Mouse (Mus musculus) heart, embryonic 11.5 days (tissue): ENCODE data around the gene Ltv1. TPM values are rescaled to one million over a fixed set of nuclear protein-coding genes. Genes with fewer than 3 reads are reported as not detected.

Experiments
- ATAC-seq: fragments of 200-750 bp; cut with Nextera tagmentation; replicated peaks from 2 replicates; pipeline ENCODE4 v1.8.0; 2017; ENCODE audit warnings: moderate library complexity; ENCODE audit not compliant: insufficient number of reproducible peaks, low FRiP score, low TSS enrichment
- H3K27ac ChIP-seq: fragments of 300-500 bp; sonication (generic); 2 replicates; pipeline ENCODE4 v1.5.1; 2014; ENCODE audit warnings: mild to moderate bottlenecking, low read depth, low read length
- H3K27me3 ChIP-seq: fragments of 300-500 bp; sonication (generic); 2 replicates; pipeline ENCODE4 v1.6.1; 2014; ENCODE audit warnings: mild to moderate bottlenecking, low read length, mixed read lengths; ENCODE audit not compliant: control insufficient read depth, insufficient read depth
- H3K36me3 ChIP-seq: fragments of 300-500 bp; sonication (generic); 2 replicates; pipeline ENCODE4 v1.6.1; 2014; ENCODE audit warnings: mild to moderate bottlenecking, low read length, moderate library complexity, mixed read lengths; ENCODE audit not compliant: control insufficient read depth, insufficient read depth
- H3K4me1 ChIP-seq: fragments of 300-500 bp; sonication (generic); 2 replicates; pipeline ENCODE4 v1.6.1; 2014; ENCODE audit warnings: low read length; ENCODE audit not compliant: control insufficient read depth, insufficient read depth
- H3K4me2 ChIP-seq: fragments of 300-500 bp; sonication (generic); 2 replicates; pipeline ENCODE4 v1.6.1; 2014; ENCODE audit warnings: mild to moderate bottlenecking, moderate library complexity
- H3K4me3 ChIP-seq: fragments of 300-500 bp; sonication (generic); 2 replicates; pipeline ENCODE4 v1.5.1; 2014; ENCODE audit warnings: low read depth, low read length
- H3K9ac ChIP-seq: fragments of 300-500 bp; sonication (generic); 2 replicates; pipeline ENCODE4 v1.6.1; 2014; ENCODE audit warnings: mild to moderate bottlenecking, low read depth, low read length, moderate library complexity
- H3K9me3 ChIP-seq: fragments of 300-500 bp; sonication (generic); replicated peaks from 2 replicates; pipeline ENCODE4 v1.6.1; 2016; ENCODE audit warnings: low read length; ENCODE audit not compliant: control insufficient read depth
- WGBS: fragments of 180-500 bp; shearing (Covaris S2); extraction: QIAGEN DNeasy Blood & Tissue Kit; methylation state at CpG from one replicate; pipeline ENCODE4 v1.1.7; 2014; ENCODE audit not compliant: insufficient replicate concordance; 5-methylcytosine and 5-hydroxymethylcytosine counted together
- polyA plus RNA-seq: library from polyadenylated mRNA; unstranded; fragments of >200 nt; fragmentation: Nextera tagmentation; extraction: Ambion mirVana; gene quantifications from 2 replicates; pipeline ENCODE4 v1.2.1, GENCODE M21; 2014

The Ltv1 gene
- 60.0 and 65.2 TPM in 2 replicates for polyA plus RNA-seq

GRCm38 (mm10) chr10:13192731-13193351 lies at the start of gene Ltv1:
TSS of gene Ltv1 (minus strand) at chr10:13193168.
- Histone ChIP-seq H3K4me2 (peak within 1 kb of the TSS; percentile 65), H3K27me3 (no peaks in the 10 kb centered on the region), H3K4me3 (peak within 1 kb of the TSS; percentile 83), H3K4me1 (peaks cover 5% of the 10 kb centered on the region), H3K9me3 (no peaks in the 10 kb centered on the region), H3K27ac (peak within 1 kb of the TSS; percentile 83), H3K9ac (peak within 1 kb of the TSS; percentile 90), H3K36me3 (peaks cover 16% of the 10 kb centered on the region)
- peak; percentile 99 for ATAC-seq
- under 1% methylated on average over 43 of the region's 43 CpGs for WGBS

DNA sequence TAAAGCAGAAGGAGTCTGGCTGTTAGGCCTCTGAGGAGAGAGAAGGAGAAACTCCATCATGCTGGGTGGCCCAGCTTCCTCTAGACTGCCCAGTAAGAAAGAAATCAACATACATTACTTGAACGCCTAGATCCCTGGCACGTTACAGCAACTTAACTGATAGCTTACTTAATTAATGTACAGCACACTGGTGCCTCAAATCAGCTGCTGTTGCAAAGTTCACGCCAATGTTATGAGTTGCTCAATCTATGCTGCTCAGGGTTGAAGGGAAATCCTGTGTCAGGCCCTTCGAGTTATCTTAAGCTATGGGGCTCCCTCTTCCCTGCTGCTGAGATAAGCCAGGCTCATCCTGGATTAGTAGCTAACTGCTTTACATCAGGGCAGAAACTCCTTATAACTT lies 47.5 kb upstream of the Ltv1 start:
- no peak for ATAC-seq
- peaks cover 13% of the 10 kb centered on the region for H3K36me3 ChIP-seq
- no peak overlapping the region for H3K4me2 ChIP-seq
- H3K9me3 ChIP-seq, result no peaks in the 10 kb centered on the region
- H3K4me1 ChIP-seq, result peaks cover 22% of the 10 kb centered on the region
- H3K27me3 ChIP-seq, result no peaks in the 10 kb centered on the region
- 16% methylated on average over 4 of the region's 4 CpGs for WGBS
- peak overlapping the region; percentile 55 for H3K27ac ChIP-seq
- no peak overlapping the region for H3K9ac ChIP-seq
- H3K4me3 ChIP-seq, result no peak overlapping the region

- Histone ChIP-seq H3K9me3 (no peaks in the 10 kb centered on the region), H3K4me1 (peaks cover 18% of the 10 kb centered on the region; the same call in 1 of the 2 replicates), H3K36me3 (peaks cover 12% of the 10 kb centered on the region), H3K4me2 (no peak overlapping the region), H3K4me3 (no peak overlapping the region), H3K27ac (no peak overlapping the region), H3K27me3 (no peaks in the 10 kb centered on the region), H3K9ac (no peak overlapping the region)
- WGBS, result 69% methylated on average over 4 of the region's 4 CpGs
- ATAC-seq, result no peak
These were observed 45.2 kb upstream of the Ltv1 start for GRCm38 (mm10) chr10:13238188-13238587.

DNA sequence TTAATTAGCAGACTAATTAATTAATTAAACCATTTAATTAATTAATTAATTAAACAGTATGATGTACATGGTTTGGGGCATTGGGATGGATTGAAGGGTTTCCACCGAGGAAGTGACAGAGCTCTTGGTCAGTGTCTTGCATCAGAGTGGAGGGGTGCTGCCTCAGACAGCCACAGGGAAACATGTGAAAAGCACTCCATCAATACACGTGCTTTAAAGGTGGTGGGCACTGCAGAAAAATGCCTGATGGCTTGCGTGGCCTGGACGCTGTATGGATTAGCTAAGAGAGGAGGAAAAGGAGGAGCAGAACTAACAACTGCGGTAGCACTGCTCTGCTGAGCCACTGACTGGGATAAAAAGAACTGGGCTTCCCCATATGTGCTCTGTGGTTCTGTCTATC lies 43.9 kb upstream of the Ltv1 start:
- WGBS, result 85% methylated on average over 5 of the region's 5 CpGs
- Histone ChIP-seq H3K9ac (no peak overlapping the region), H3K4me2 (no peak overlapping the region), H3K4me3 (no peak overlapping the region), H3K27me3 (no peaks in the 10 kb centered on the region), H3K9me3 (no peaks in the 10 kb centered on the region), H3K36me3 (peaks cover 12% of the 10 kb centered on the region), H3K4me1 (peaks cover 26% of the 10 kb centered on the region; the same call in 1 of the 2 replicates), H3K27ac (no peak overlapping the region)
- ATAC-seq, result no peak

GRCm38 (mm10) chr10:13234503-13234902 lies 41.5 kb upstream of the Ltv1 start:
- H3K9me3 ChIP-seq, result no peaks in the 10 kb centered on the region
- H3K9ac ChIP-seq, result no peak overlapping the region
- WGBS, result 70% methylated on average over 3 of the region's 3 CpGs
- H3K4me1 ChIP-seq, result peaks cover 16% of the 10 kb centered on the region
- no peak overlapping the region for H3K4me2 ChIP-seq
- no peak overlapping the region for H3K27ac ChIP-seq
- no peak overlapping the region for H3K4me3 ChIP-seq
- ATAC-seq, result no peak
- peaks cover 9% of the 10 kb centered on the region for H3K36me3 ChIP-seq
- H3K27me3 ChIP-seq, result no peaks in the 10 kb centered on the region

DNA sequence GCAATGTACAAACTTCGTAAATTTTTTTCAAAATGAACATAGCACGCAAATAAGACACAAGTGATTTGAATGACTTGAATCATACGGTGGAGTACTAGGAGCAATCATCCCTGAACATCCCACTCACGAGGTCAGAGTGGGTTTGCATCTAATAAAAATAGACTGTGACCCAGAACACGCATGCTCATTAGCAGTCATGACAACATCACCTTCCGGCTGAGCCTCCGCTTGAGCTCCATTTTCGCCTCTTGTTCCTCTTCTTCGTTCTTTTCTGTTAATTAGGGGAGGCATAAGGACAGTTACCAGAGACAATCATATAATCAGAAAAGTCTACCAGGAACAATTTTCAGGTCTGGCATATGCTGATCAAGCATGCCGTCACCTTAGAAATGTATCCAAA lies 41.0 kb upstream of the Ltv1 start:
- WGBS, result 82% methylated on average over 10 of the region's 10 CpGs
- H3K36me3 ChIP-seq, result peaks cover 6% of the 10 kb centered on the region

GRCm38 (mm10) chr10:13233143-13233622 lies 40.2 kb upstream of the Ltv1 start:
- H3K27ac ChIP-seq, result no peak overlapping the region

More for the DNA sequence above, 41.0 kb upstream of the Ltv1 start:
- H3K4me2 ChIP-seq, result no peak overlapping the region
- no peak overlapping the region for H3K4me3 ChIP-seq
- H3K4me1 ChIP-seq, result peaks cover 16% of the 10 kb centered on the region
- no peak overlapping the region for H3K9ac ChIP-seq
- ATAC-seq, result no peak
- no peaks in the 10 kb centered on the region for H3K9me3 ChIP-seq
- no peaks in the 10 kb centered on the region for H3K27me3 ChIP-seq
- no peak overlapping the region for H3K27ac ChIP-seq

GRCm38 (mm10) chr10:13232443-13233142 lies 39.6 kb upstream of the Ltv1 start:
- no peaks in the 10 kb centered on the region for H3K9me3 ChIP-seq
- no peak overlapping the region for H3K4me2 ChIP-seq
- peaks cover 3% of the 10 kb centered on the region; the same call in 1 of the 2 replicates for H3K36me3 ChIP-seq
- ATAC-seq, result no peak
- H3K4me3 ChIP-seq, result no peak overlapping the region
- no peaks in the 10 kb centered on the region for H3K27me3 ChIP-seq
- no peak overlapping the region for H3K27ac ChIP-seq
- 59% methylated on average over 9 of the region's 9 CpGs for WGBS
- no peak overlapping the region for H3K9ac ChIP-seq
- peaks cover 18% of the 10 kb centered on the region for H3K4me1 ChIP-seq

More at GRCm38 (mm10) chr10:13233143-13233622, 40.2 kb upstream of the Ltv1 start:
- 48% methylated on average over 2 of the region's 2 CpGs for WGBS
- no peak overlapping the region for H3K4me2 ChIP-seq
- ATAC-seq, result no peak
- no peak overlapping the region for H3K4me3 ChIP-seq
- H3K9me3 ChIP-seq, result no peaks in the 10 kb centered on the region
- peaks cover 3% of the 10 kb centered on the region for H3K36me3 ChIP-seq
- H3K27me3 ChIP-seq, result no peaks in the 10 kb centered on the region
- peaks cover 16% of the 10 kb centered on the region for H3K4me1 ChIP-seq
- no peak overlapping the region for H3K9ac ChIP-seq
